Mouse (Mus musculus) midbrain, embryonic 10.5 days (tissue): ENCODE measurements around the gene Nthl1. TPM values are rescaled to one million over a fixed set of nuclear protein-coding genes. Genes with fewer than 3 reads are reported as not detected.

ENCODE experiments used
- DNase-seq: peaks from one replicate; pipeline ENCODE4 v3.0.0-alpha.2; 2017; ENCODE audit warnings: low spot score
- H3K27ac ChIP-seq: fragments of 300-500 bp; sonication (generic); replicated peaks from 2 replicates; pipeline ENCODE4 v1.5.1; 2016; ENCODE audit warnings: mild to moderate bottlenecking
- H3K27me3 ChIP-seq: fragments of 300-500 bp; sonication (generic); 2 replicates; pipeline ENCODE4 v1.6.1; 2016; ENCODE audit warnings: low read depth, mild to moderate bottlenecking; ENCODE audit not compliant: poor library complexity, severe bottlenecking
- H3K36me3 ChIP-seq: fragments of 300-500 bp; sonication (generic); 2 replicates; pipeline ENCODE4 v1.6.1; 2016; ENCODE audit warnings: mild to moderate bottlenecking, moderate library complexity
- H3K4me1 ChIP-seq: fragments of 300-500 bp; sonication (generic); 2 replicates; pipeline ENCODE4 v1.6.1; 2016
- H3K4me3 ChIP-seq: fragments of 300-500 bp; sonication (generic); 2 replicates; pipeline ENCODE4 v1.5.1; 2016; ENCODE audit warnings: mild to moderate bottlenecking, moderate library complexity
- H3K9me3 ChIP-seq: fragments of 300-500 bp; sonication (generic); replicated peaks from 2 replicates; pipeline ENCODE4 v1.6.1; 2016; ENCODE audit warnings: mild to moderate bottlenecking
- WGBS: fragments of 180-500 bp; shearing (Covaris S2); methylation state at CpG from one replicate; pipeline ENCODE4 v1.1.7; 2016; 5-methylcytosine and 5-hydroxymethylcytosine counted together
- polyA plus RNA-seq: library from polyadenylated mRNA; unstranded; fragments of >200 nt; fragmentation: Nextera tagmentation; extraction: Ambion mirVana; gene quantifications from 2 replicates; pipeline ENCODE4 v1.2.1, GENCODE M21; 2016

The Nthl1 gene
- polyA plus RNA-seq, 1 experiment from 2014 or later = 25.2 TPM

GRCm38 (mm10) chr17:24635024-24635423 lies 2.5 kb downstream of the Nthl1 start:
- H3K27me3 ChIP-seq = no peaks in the 10 kb centered on the region
- no peak overlapping the region for H3K4me3 ChIP-seq
- DNase-seq = no peak
- peaks cover 27% of the 10 kb centered on the region for H3K4me1 ChIP-seq
- H3K36me3 ChIP-seq = peaks cover 26% of the 10 kb centered on the region
- 93% methylated on average over 4 of the region's 4 CpGs for WGBS
- H3K9me3 ChIP-seq = no peaks in the 10 kb centered on the region
- no peak overlapping the region for H3K27ac ChIP-seq

GRCm38 (mm10) chr17:24635694-24636093 lies 3.2 kb downstream of the Nthl1 start:
- no peak for DNase-seq
- Histone ChIP-seq H3K36me3 (peaks cover 26% of the 10 kb centered on the region), H3K9me3 (no peaks in the 10 kb centered on the region), H3K27ac (no peak overlapping the region), H3K4me3 (no peak overlapping the region), H3K27me3 (no peaks in the 10 kb centered on the region), H3K4me1 (peaks cover 27% of the 10 kb centered on the region)
- WGBS = 94% methylated on average over 5 of the region's 5 CpGs

GRCm38 (mm10) chr17:24636781-24637481 lies 4.5 kb downstream of the Nthl1 start:
- no peak for DNase-seq
- Histone ChIP-seq H3K36me3 (peaks cover 25% of the 10 kb centered on the region; the same call in 1 of the 2 replicates), H3K27me3 (no peaks in the 10 kb centered on the region), H3K9me3 (no peaks in the 10 kb centered on the region), H3K4me1 (peaks cover 21% of the 10 kb centered on the region), H3K4me3 (no peak overlapping the region), H3K27ac (no peak overlapping the region)
- 61% methylated on average over 5 of the region's 5 CpGs for WGBS

- Histone ChIP-seq H3K36me3 (peaks cover 25% of the 10 kb centered on the region; the same call in 1 of the 2 replicates), H3K27ac (no peak overlapping the region), H3K27me3 (no peaks in the 10 kb centered on the region), H3K4me1 (peaks cover 19% of the 10 kb centered on the region), H3K4me3 (no peak overlapping the region), H3K9me3 (no peaks in the 10 kb centered on the region)
- 90% methylated on average over 4 of the region's 4 CpGs for WGBS
- no peak for DNase-seq
Measured at GRCm38 (mm10) chr17:24638214-24638613, 5.7 kb downstream of the Nthl1 start.

GRCm38 (mm10) chr17:24638840-24639239 lies 6.4 kb downstream of the Nthl1 start:
- 79% methylated on average over 9 of the region's 9 CpGs for WGBS
- Histone ChIP-seq H3K27me3 (no peaks in the 10 kb centered on the region), H3K9me3 (no peaks in the 10 kb centered on the region)

GRCm38 (mm10) chr17:24639571-24639988 lies 7.1 kb downstream of the Nthl1 start:
- Histone ChIP-seq H3K36me3 (peaks cover 25% of the 10 kb centered on the region; the same call in 1 of the 2 replicates), H3K4me1 (peaks cover 26% of the 10 kb centered on the region), H3K27me3 (no peaks in the 10 kb centered on the region), H3K27ac (peak overlapping the region; percentile 47), H3K9me3 (no peaks in the 10 kb centered on the region), H3K4me3 (no peak overlapping the region)
- peak; percentile 30 for DNase-seq
- WGBS = 81% methylated on average over 5 of the region's 5 CpGs

More at GRCm38 (mm10) chr17:24638840-24639239, 6.4 kb downstream of the Nthl1 start:
- DNase-seq = no peak
- H3K36me3 ChIP-seq = peaks cover 25% of the 10 kb centered on the region; the same call in 1 of the 2 replicates
- 0 out of 2 replicates have a peak overlapping the region, but pooled peaks have one; percentile 47 for H3K27ac ChIP-seq
- H3K4me3 ChIP-seq = no peak overlapping the region
- peaks cover 19% of the 10 kb centered on the region for H3K4me1 ChIP-seq

- peaks cover 25% of the 10 kb centered on the region; the same call in 1 of the 2 replicates for H3K36me3 ChIP-seq
- H3K27ac ChIP-seq = no peak overlapping the region; the same call in 1 of the 2 replicates
- no peak for DNase-seq
- no peak overlapping the region for H3K4me3 ChIP-seq
- no peaks in the 10 kb centered on the region for H3K27me3 ChIP-seq
- H3K9me3 ChIP-seq = no peaks in the 10 kb centered on the region
- 94% methylated on average over 7 of the region's 7 CpGs for WGBS
- peaks cover 32% of the 10 kb centered on the region for H3K4me1 ChIP-seq
Measured at GRCm38 (mm10) chr17:24640119-24640518, 7.6 kb downstream of the Nthl1 start.

GRCm38 (mm10) chr17:24640581-24640980 lies 8.1 kb downstream of the Nthl1 start:
- Histone ChIP-seq H3K27me3 (no peaks in the 10 kb centered on the region), H3K4me1 (peaks cover 34% of the 10 kb centered on the region), H3K4me3 (no peak overlapping the region), H3K27ac (no peak overlapping the region), H3K9me3 (no peaks in the 10 kb centered on the region), H3K36me3 (peaks cover 25% of the 10 kb centered on the region; the same call in 1 of the 2 replicates)
- no peak for DNase-seq
- 96% methylated on average over 15 of the region's 15 CpGs for WGBS

GRCm38 (mm10) chr17:24641944-24642343 lies 9.5 kb downstream of the Nthl1 start:
- DNase-seq = no peak
- 0 out of 2 replicates have a peak overlapping the region, but pooled peaks have one; percentile 13 for H3K27ac ChIP-seq
- no peak overlapping the region; the same call in 1 of the 2 replicates for H3K4me3 ChIP-seq
- no peaks in the 10 kb centered on the region for H3K9me3 ChIP-seq
- WGBS = 91% methylated on average over 14 of the region's 14 CpGs
- H3K27me3 ChIP-seq = no peaks in the 10 kb centered on the region; the same call in 1 of the 2 replicates
- H3K4me1 ChIP-seq = peaks cover 29% of the 10 kb centered on the region
- H3K36me3 ChIP-seq = peaks cover 25% of the 10 kb centered on the region; the same call in 1 of the 2 replicates

- Histone ChIP-seq H3K36me3 (peaks cover 25% of the 10 kb centered on the region; the same call in 1 of the 2 replicates), H3K4me3 (no peak overlapping the region)
Measured at GRCm38 (mm10) chr17:24642791-24643343, 10.4 kb downstream of the Nthl1 start.

GRCm38 (mm10) chr17:24644030-24644715 lies 11.7 kb downstream of the Nthl1 start:
- no peaks in the 10 kb centered on the region for H3K9me3 ChIP-seq
- WGBS = 40% methylated on average over 7 of the region's 7 CpGs
- no peak overlapping the region for H3K4me3 ChIP-seq
- peaks cover 32% of the 10 kb centered on the region for H3K4me1 ChIP-seq
- DNase-seq = no peak
- peaks cover 18% of the 10 kb centered on the region for H3K27me3 ChIP-seq
- peaks cover 13% of the 10 kb centered on the region; the same call in 1 of the 2 replicates for H3K36me3 ChIP-seq
- H3K27ac ChIP-seq = peak overlapping the region; percentile 72

More at GRCm38 (mm10) chr17:24642791-24643343, 10.4 kb downstream of the Nthl1 start:
- H3K4me1 ChIP-seq = peaks cover 28% of the 10 kb centered on the region
- no peaks in the 10 kb centered on the region for H3K9me3 ChIP-seq
- WGBS = 75% methylated on average over 6 of the region's 6 CpGs
- no peak for DNase-seq
- H3K27me3 ChIP-seq = peaks cover 5% of the 10 kb centered on the region; the same call in 1 of the 2 replicates
- peak overlapping the region; percentile 43 for H3K27ac ChIP-seq

GRCm38 (mm10) chr17:24644875-24645721 lies 12.6 kb downstream of the Nthl1 start:
- WGBS = 88% methylated on average over 9 of the region's 9 CpGs
- Histone ChIP-seq H3K4me3 (0 out of 2 replicates have a peak overlapping the region, but pooled peaks have one; percentile 21), H3K4me1 (peaks cover 41% of the 10 kb centered on the region), H3K27me3 (peaks cover 27% of the 10 kb centered on the region), H3K27ac (peak overlapping the region; percentile 72), H3K9me3 (no peaks in the 10 kb centered on the region), H3K36me3 (peaks cover 9% of the 10 kb centered on the region; the same call in 1 of the 2 replicates)
- DNase-seq = no peak
